Mouse (Mus musculus) midbrain, postnatal 0 days (tissue): ENCODE measurements around the gene Gdf1. TPM values are rescaled to one million over a fixed set of nuclear protein-coding genes. Genes with fewer than 3 reads are reported as not detected.
A peak's percentile ranks its signal among the peaks of the same experiment; 100 is the strongest.

ENCODE experiments used
- ATAC-seq: fragments of 200-750 bp; cut with Nextera tagmentation; 2 replicates; pipeline ENCODE4 v1.8.0; 2017; ENCODE audit warnings: moderate number of reproducible peaks, mild to moderate bottlenecking, moderate TSS enrichment, moderate library complexity; ENCODE audit not compliant: low FRiP score
- DNase-seq: peaks from one replicate; pipeline ENCODE4 v3.0.0-alpha.2; 2015; ENCODE audit warnings: low spot score
- H3K27ac ChIP-seq: fragments of 300-500 bp; sonication (generic); 2 replicates; pipeline ENCODE4 v1.5.1; 2014; ENCODE audit warnings: low read depth, mild to moderate bottlenecking, low read length, mixed read lengths
- H3K27me3 ChIP-seq: fragments of 300-500 bp; sonication (generic); 2 replicates; pipeline ENCODE4 v1.6.1; 2014; ENCODE audit warnings: low read length, control low read depth, mixed read lengths; ENCODE audit not compliant: insufficient read depth
- H3K36me3 ChIP-seq: fragments of 300-500 bp; sonication (generic); 2 replicates; pipeline ENCODE4 v1.6.1; 2014; ENCODE audit warnings: low read length, control low read depth, mixed read lengths; ENCODE audit not compliant: insufficient read depth
- H3K4me1 ChIP-seq: fragments of 300-500 bp; sonication (generic); 2 replicates; pipeline ENCODE4 v1.6.1; 2014; ENCODE audit warnings: mild to moderate bottlenecking, control low read depth, antibody characterized with exemption, low read length, mixed read lengths; ENCODE audit not compliant: insufficient read depth
- H3K4me2 ChIP-seq: fragments of 300-500 bp; sonication (generic); 2 replicates; pipeline ENCODE4 v1.6.1; 2014; ENCODE audit warnings: low read depth, mild to moderate bottlenecking, low read length, mixed read lengths; ENCODE audit not compliant: poor library complexity, severe bottlenecking
- H3K4me3 ChIP-seq: fragments of 300-500 bp; sonication (generic); 2 replicates; pipeline ENCODE4 v1.5.1; 2014; ENCODE audit warnings: low read depth, mild to moderate bottlenecking, low read length, moderate library complexity
- H3K9ac ChIP-seq: fragments of 300-500 bp; sonication (generic); replicated peaks from 2 replicates; pipeline ENCODE4 v1.6.1; 2014; ENCODE audit warnings: mild to moderate bottlenecking, low read length, moderate library complexity, mixed read lengths; ENCODE audit not compliant: poor library complexity, severe bottlenecking
- H3K9me3 ChIP-seq: fragments of 300-500 bp; sonication (generic); 2 replicates; pipeline ENCODE4 v1.6.1; 2016; ENCODE audit warnings: low read length, control low read depth
- CTCF ChIP-seq: IDR thresholded peaks from 2 replicates; pipeline ENCODE4 v1.5.1; 2016; ENCODE audit warnings: antibody characterized with exemption, mild to moderate bottlenecking
- WGBS: fragments of 180-500 bp; shearing (Covaris S2); extraction: QIAGEN DNeasy Blood & Tissue Kit; methylation state at CpG from one replicate; pipeline ENCODE4 v1.1.7; 2014; 5-methylcytosine and 5-hydroxymethylcytosine counted together
- polyA plus RNA-seq: library from polyadenylated mRNA; unstranded; fragments of >200 nt; fragmentation: Nextera tagmentation; extraction: Ambion mirVana; gene quantifications from 2 replicates; pipeline ENCODE4 v1.2.1, GENCODE M21; 2015
- total RNA-seq: library from RNA; depleted of rRNA; stranded (reverse); fragments of >200 nt; gene quantifications from 2 replicates; pipeline ENCODE4 v1.2.3, GENCODE M21; 2014

The Gdf1 gene
- total and polyA plus RNA-seq, 2 experiments from 2014 or later: 5.3 TPM; not detected in 1

DNA sequence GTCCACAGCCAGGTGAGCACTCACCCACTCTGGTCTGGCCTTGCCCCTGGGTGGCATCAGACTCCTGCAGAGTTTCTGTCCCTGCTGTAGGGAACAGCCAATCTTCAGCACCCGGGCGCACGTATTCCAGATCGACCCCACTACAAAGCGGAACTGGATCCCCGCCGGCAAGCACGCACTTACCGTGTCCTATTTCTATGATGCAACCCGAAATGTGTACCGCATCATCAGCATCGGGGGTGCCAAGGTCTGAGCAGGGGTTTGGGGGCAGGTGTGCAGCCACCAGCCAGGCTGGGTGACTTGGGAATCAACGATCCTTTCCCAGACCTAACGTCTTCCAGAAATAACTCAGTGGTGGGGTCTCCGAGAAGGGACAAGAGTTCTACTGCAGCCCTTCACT is 44.3 kb upstream of the Gdf1 start:
- Histone ChIP-seq H3K9ac (no peak overlapping the region), H3K27me3 (no peaks in the 10 kb centered on the region), H3K9me3 (no peaks in the 10 kb centered on the region), H3K4me3 (no peak overlapping the region), H3K27ac (no peak overlapping the region), H3K4me1 (no peaks in the 10 kb centered on the region), H3K4me2 (no peak overlapping the region), H3K36me3 (peaks cover 3% of the 10 kb centered on the region; the same call in 1 of the 2 replicates)
- DNase-seq (no peak), ATAC-seq (no peak)
- no peak for TF ChIP-seq CTCF
- 96% methylated on average over 15 of the region's 15 CpGs for WGBS

DNA sequence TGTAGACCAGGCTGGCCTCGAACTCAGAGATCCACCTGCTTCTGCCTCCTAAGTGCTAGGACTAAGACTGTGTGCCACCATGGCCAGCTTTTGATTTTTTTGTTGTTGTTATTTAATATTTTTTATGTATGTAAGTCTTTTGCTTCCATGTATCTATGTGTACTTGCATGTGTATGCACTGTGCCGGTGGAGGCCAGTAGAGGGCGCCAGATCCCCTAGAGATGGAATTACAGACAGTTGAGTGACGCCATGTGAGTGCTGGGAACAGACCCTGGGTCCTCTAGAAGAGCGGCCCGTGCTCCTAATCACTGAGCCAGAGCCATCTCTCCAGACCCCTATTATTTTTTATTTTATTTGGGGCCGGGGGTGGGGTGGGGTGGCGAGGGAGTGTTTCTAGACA is 42.9 kb upstream of the Gdf1 start:
- Histone ChIP-seq H3K36me3 (peaks cover 11% of the 10 kb centered on the region), H3K27me3 (no peaks in the 10 kb centered on the region), H3K27ac (no peak overlapping the region), H3K9me3 (no peaks in the 10 kb centered on the region), H3K4me3 (no peak overlapping the region), H3K4me1 (no peaks in the 10 kb centered on the region), H3K9ac (no peak overlapping the region), H3K4me2 (no peak overlapping the region)
- WGBS: 90% methylated on average over 8 of the region's 8 CpGs
- DNase-seq (no peak), ATAC-seq (no peak)
- peak; percentile 32 for TF ChIP-seq CTCF

DNA sequence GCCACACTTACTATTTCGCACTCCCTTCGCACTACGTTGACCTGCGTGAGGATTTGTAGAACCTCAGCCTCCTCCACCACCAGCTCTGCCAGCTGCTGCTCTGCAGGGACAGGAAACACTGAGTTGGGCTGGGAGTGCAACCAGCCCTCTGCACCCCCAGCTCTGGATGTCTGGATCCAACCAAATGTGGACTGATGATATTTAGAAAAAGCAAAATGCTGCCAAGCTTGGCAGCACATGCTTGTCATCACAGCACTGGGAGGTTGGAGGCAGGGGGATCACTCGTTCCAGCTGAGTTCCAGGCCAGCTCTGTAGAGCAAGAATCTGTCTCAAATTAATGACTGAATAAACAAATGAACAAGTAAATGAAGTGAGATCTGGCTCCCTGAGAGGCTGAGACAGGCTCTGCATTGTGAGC is 35.6 kb upstream of the Gdf1 start:
- no peak for DNase-seq
- H3K4me1 ChIP-seq: no peaks in the 10 kb centered on the region
- no peak overlapping the region for H3K27ac ChIP-seq
- no peaks in the 10 kb centered on the region for H3K9me3 ChIP-seq
- no peak for TF ChIP-seq CTCF
- 71% methylated on average over 5 of the region's 5 CpGs for WGBS
- H3K9ac ChIP-seq: 0 out of 2 replicates have a peak overlapping the region, but pooled peaks have one; percentile 24
- no peak overlapping the region for H3K4me3 ChIP-seq
- H3K36me3 ChIP-seq: peaks cover 69% of the 10 kb centered on the region
- ATAC-seq: no peak
- no peak overlapping the region for H3K4me2 ChIP-seq
- H3K27me3 ChIP-seq: no peaks in the 10 kb centered on the region

DNA sequence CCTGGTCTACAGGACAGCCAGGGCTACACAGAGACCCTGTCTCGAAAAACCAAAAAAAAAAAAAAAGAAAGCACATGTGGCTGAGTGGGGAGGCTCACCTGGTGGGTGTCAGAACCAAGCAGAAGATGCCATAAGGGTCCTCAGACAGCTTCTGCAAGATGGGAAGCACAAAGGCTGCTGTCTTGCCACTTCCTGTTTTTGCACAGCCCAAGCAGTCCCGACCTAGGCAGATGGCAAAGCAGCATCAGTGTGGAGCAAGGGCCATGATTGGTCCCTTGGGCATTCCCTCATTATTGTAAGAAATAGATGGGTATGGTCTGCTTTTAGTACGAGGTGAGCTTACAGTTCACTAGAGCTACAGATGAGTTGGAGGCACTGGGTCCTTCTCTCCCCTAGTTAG is 28.7 kb upstream of the Gdf1 start:
- no peak overlapping the region for H3K27ac ChIP-seq
- no peak overlapping the region for H3K9ac ChIP-seq
- no peak overlapping the region for H3K4me3 ChIP-seq
- no peaks in the 10 kb centered on the region for H3K9me3 ChIP-seq
- 85% methylated on average over 3 of the region's 3 CpGs for WGBS
- DNase-seq (no peak), ATAC-seq (no peak)
- H3K36me3 ChIP-seq: peaks cover 44% of the 10 kb centered on the region
- H3K27me3 ChIP-seq: no peaks in the 10 kb centered on the region
- peaks cover 11% of the 10 kb centered on the region for H3K4me1 ChIP-seq
- TF ChIP-seq CTCF: no peak
- H3K4me2 ChIP-seq: no peak overlapping the region

- under 1% methylated on average over 40 of the region's 40 CpGs for WGBS
- H3K36me3 ChIP-seq: peaks cover 39% of the 10 kb centered on the region
- no peaks in the 10 kb centered on the region for H3K27me3 ChIP-seq
Measured at GRCm38 (mm10) chr8:70302358-70302890, 27.2 kb upstream of the Gdf1 start, which contains the start of the genes Ddx49 and Cope. TSS of gene Ddx49 (minus strand) at chr8:70302489. TSS of gene Cope (plus strand) at chr8:70302518.

GRCm38 (mm10) chr8:70302901-70303300 is 26.7 kb upstream of the Gdf1 start:
- DNase-seq (no peak), ATAC-seq (0 out of 2 replicates have a peak, but pooled peaks have one; percentile 29)
- Histone ChIP-seq H3K9ac (peak overlapping the region; percentile 75), H3K4me1 (peaks cover 11% of the 10 kb centered on the region), H3K4me3 (peak overlapping the region; percentile 78), H3K27me3 (no peaks in the 10 kb centered on the region), H3K4me2 (peak overlapping the region; percentile 91), H3K9me3 (no peaks in the 10 kb centered on the region), H3K36me3 (peaks cover 39% of the 10 kb centered on the region), H3K27ac (peak overlapping the region; percentile 62)
- no peak for TF ChIP-seq CTCF
- WGBS: 5% methylated on average over 16 of the region's 16 CpGs

More at GRCm38 (mm10) chr8:70302358-70302890, 27.2 kb upstream of the Gdf1 start, which contains the start of the genes Ddx49 and Cope:
- TF ChIP-seq CTCF: no peak
- H3K4me3 ChIP-seq: peak within 1 kb of the TSS; percentile 78
- DNase-seq: peak; percentile 97
- H3K4me1 ChIP-seq: peaks cover 11% of the 10 kb centered on the region
- H3K9ac ChIP-seq: peak within 1 kb of the TSS; percentile 75
- peak within 1 kb of the TSS; percentile 91 for H3K4me2 ChIP-seq
- ATAC-seq: peak; percentile 89
- peak within 1 kb of the TSS; percentile 62 for H3K27ac ChIP-seq
- no peaks in the 10 kb centered on the region for H3K9me3 ChIP-seq
